Mouse (Mus musculus): ENCODE measurements around the gene Irgc1. TPM values are rescaled to one million over a fixed set of nuclear protein-coding genes. Genes with fewer than 3 reads are reported as not detected.

Irgc1 gene
- polyA plus RNA-seq, 2 experiments: not detected

DNA sequence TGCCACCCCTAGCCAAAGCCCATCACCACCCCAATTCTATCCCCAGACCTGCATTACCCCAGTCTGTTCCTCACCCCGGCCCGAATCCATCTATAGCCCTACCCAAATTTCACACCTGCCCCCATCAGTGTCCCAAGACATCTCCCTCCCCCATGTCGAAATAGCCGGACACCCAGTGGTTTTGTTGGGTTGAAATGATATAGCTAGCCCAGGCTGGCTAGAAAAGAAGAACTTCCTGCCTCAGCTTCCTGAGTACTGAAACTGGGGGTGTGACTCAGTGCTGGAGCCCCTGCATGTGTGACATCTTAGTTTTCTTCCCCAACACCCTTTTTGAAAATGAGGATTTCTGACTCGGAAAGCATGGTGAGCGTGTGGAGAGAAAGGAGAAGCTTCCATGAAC is 14.7 kb upstream of the Irgc1 start:
- no peak overlapping the region for H3K27ac ChIP-seq
- H3K36me3 ChIP-seq (replicated peaks; ENCODE audit: control insufficient read depth, insufficient read depth, low read depth): no peaks in the 10 kb centered on the region
- DNase-seq (ENCODE audit: low read depth in 3 of 3, low spot score in 3 of 3) (no peak), ATAC-seq (ENCODE audit: insufficient read depth) (no peak)
- H3K9ac ChIP-seq (replicated peaks): no peak overlapping the region
- no peak overlapping the region for H3K4me2 ChIP-seq (ENCODE audit: low read depth)
- 55% methylated on average over 6 of the region's 6 CpGs for WGBS (ENCODE audit: insufficient replicate concordance)
- TF ChIP-seq CTCF (IDR thresholded peaks at IDR 0.05; ENCODE audit: low read depth) (no peak), EP300 (IDR thresholded peaks at IDR 0.05; ENCODE audit: low read depth) (no peak)
- no peak overlapping the region for H3K4me3 ChIP-seq (ENCODE audit: insufficient read depth in 1 of 2, low read depth in 2 of 2, low read length in 2 of 2)
- H3K27me3 ChIP-seq (ENCODE audit: control insufficient read depth, insufficient read depth, low read length): no peaks in the 10 kb centered on the region
- no peaks in the 10 kb centered on the region; the same call in 1 of the 2 replicates for H3K9me3 ChIP-seq (ENCODE audit: control insufficient read depth, low read length)
- H3K4me1 ChIP-seq (replicated peaks; ENCODE audit: control insufficient read depth in 2 of 2, insufficient read depth in 2 of 2, low read length in 1 of 2): peaks cover 0 to under 1% of the 10 kb centered on the region in 2 experiments; a peak in 2 of 4 replicates

- Histone ChIP-seq H3K4me1 (replicated peaks; ENCODE audit: control insufficient read depth in 2 of 2, insufficient read depth in 2 of 2, low read length in 1 of 2) (peaks cover 0 to 4% of the 10 kb centered on the region in 2 experiments; a peak in 2 of 4 replicates), H3K9ac (replicated peaks) (no peak within 1 kb of the TSS), H3K27ac (no peak within 1 kb of the TSS), H3K9me3 (ENCODE audit: control insufficient read depth, low read length) (no peaks in the 10 kb centered on the region), H3K4me3 (ENCODE audit: insufficient read depth in 1 of 2, low read depth in 2 of 2, low read length in 2 of 2) (peak within 1 kb of the TSS; percentile 13 to 33; a peak in 3 of 4 replicates), H3K36me3 (replicated peaks; ENCODE audit: control insufficient read depth, insufficient read depth, low read depth) (no peaks in the 10 kb centered on the region), H3K4me2 (ENCODE audit: low read depth) (peak within 1 kb of the TSS; percentile 1), H3K27me3 (ENCODE audit: control insufficient read depth, insufficient read depth, low read length) (no peaks in the 10 kb centered on the region)
- ATAC-seq (ENCODE audit: insufficient read depth) (peak; percentile 48), DNase-seq (ENCODE audit: low read depth in 3 of 3, low spot score in 3 of 3) (no peak)
- 2% methylated on average over 27 of the region's 27 CpGs for WGBS (ENCODE audit: insufficient replicate concordance)
- TF ChIP-seq CTCF (IDR thresholded peaks at IDR 0.05; ENCODE audit: low read depth) (no peak), EP300 (IDR thresholded peaks at IDR 0.05; ENCODE audit: low read depth) (no peak)
Observed at GRCm38 (mm10) chr7:24462388-24463319, 10.6 kb upstream of the Irgc1 start, which contains the start of gene Plaur. TSS of gene Plaur (plus strand) at chr7:24462484.

GRCm38 (mm10) chr7:24461376-24462051 is 9.4 kb upstream of the Irgc1 start:
- Histone ChIP-seq H3K4me1 (replicated peaks; ENCODE audit: control insufficient read depth in 2 of 2, insufficient read depth in 2 of 2, low read length in 1 of 2) (peaks cover 0 to 4% of the 10 kb centered on the region in 2 experiments; a peak in 2 of 4 replicates), H3K4me2 (ENCODE audit: low read depth) (no peak overlapping the region), H3K27me3 (ENCODE audit: control insufficient read depth, insufficient read depth, low read length) (no peaks in the 10 kb centered on the region), H3K27ac (no peak overlapping the region), H3K9me3 (ENCODE audit: control insufficient read depth, low read length) (no peaks in the 10 kb centered on the region), H3K4me3 (ENCODE audit: insufficient read depth in 1 of 2, low read depth in 2 of 2, low read length in 2 of 2) (no peak overlapping the region), H3K36me3 (replicated peaks; ENCODE audit: control insufficient read depth, insufficient read depth, low read depth) (no peaks in the 10 kb centered on the region), H3K9ac (replicated peaks) (no peak overlapping the region)
- WGBS (ENCODE audit: insufficient replicate concordance): 20% methylated on average over 14 of the region's 14 CpGs
- no peak for TF ChIP-seq CTCF (IDR thresholded peaks at IDR 0.05; ENCODE audit: low read depth)
- no peak for TF ChIP-seq EP300 (IDR thresholded peaks at IDR 0.05; ENCODE audit: low read depth)
- ATAC-seq (ENCODE audit: insufficient read depth) (no peak), DNase-seq (ENCODE audit: low read depth in 3 of 3, low spot score in 3 of 3) (no peak)

DNA sequence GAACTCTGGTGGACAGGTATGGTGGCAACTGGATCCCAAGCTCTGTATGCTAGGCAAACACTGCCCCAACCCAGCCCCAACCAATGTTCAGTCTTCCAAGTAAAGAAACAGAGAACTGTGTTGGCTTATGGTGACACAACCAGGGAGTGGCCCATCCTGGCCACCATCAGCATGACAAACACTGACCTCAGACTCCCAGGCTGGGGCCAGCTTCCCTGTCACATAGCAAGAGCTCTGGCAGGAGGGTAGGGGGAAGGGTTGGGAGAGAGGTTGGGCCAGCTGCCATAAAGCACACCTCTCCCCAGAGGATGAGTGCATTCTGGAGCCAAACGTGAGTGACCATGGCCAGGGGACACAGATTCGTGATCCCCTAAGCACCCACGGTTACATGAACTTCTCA is 7.7 kb upstream of the Irgc1 start:
- ATAC-seq (ENCODE audit: insufficient read depth) (peak; percentile 28; the same call in 1 of the 2 replicates), DNase-seq (ENCODE audit: low read depth in 3 of 3, low spot score in 3 of 3) (no peak)
- Histone ChIP-seq H3K4me3 (ENCODE audit: insufficient read depth in 1 of 2, low read depth in 2 of 2, low read length in 2 of 2) (no peak overlapping the region), H3K36me3 (replicated peaks; ENCODE audit: control insufficient read depth, insufficient read depth, low read depth) (no peaks in the 10 kb centered on the region), H3K9me3 (ENCODE audit: control insufficient read depth, low read length) (no peaks in the 10 kb centered on the region), H3K9ac (replicated peaks) (no peak overlapping the region), H3K27me3 (ENCODE audit: control insufficient read depth, insufficient read depth, low read length) (no peaks in the 10 kb centered on the region), H3K4me2 (ENCODE audit: low read depth) (no peak overlapping the region), H3K4me1 (replicated peaks; ENCODE audit: control insufficient read depth in 2 of 2, insufficient read depth in 2 of 2, low read length in 1 of 2) (peaks cover 0 to 4% of the 10 kb centered on the region in 2 experiments; a peak in 2 of 4 replicates), H3K27ac (no peak overlapping the region)
- 47% methylated on average over 3 of the region's 3 CpGs for WGBS (ENCODE audit: insufficient replicate concordance)
- TF ChIP-seq EP300 (IDR thresholded peaks at IDR 0.05; ENCODE audit: low read depth) (no peak), CTCF (IDR thresholded peaks at IDR 0.05; ENCODE audit: low read depth) (no peak)

- TF ChIP-seq CTCF (IDR thresholded peaks at IDR 0.05; ENCODE audit: low read depth) (no peak), EP300 (IDR thresholded peaks at IDR 0.05; ENCODE audit: low read depth) (no peak)
- no peaks in the 10 kb centered on the region for H3K36me3 ChIP-seq (replicated peaks; ENCODE audit: control insufficient read depth, insufficient read depth, low read depth)
- no peak overlapping the region for H3K4me2 ChIP-seq (ENCODE audit: low read depth)
- H3K27me3 ChIP-seq (ENCODE audit: control insufficient read depth, insufficient read depth, low read length): no peaks in the 10 kb centered on the region
- peaks cover 0 to 4% of the 10 kb centered on the region in 2 experiments; a peak in 2 of 4 replicates for H3K4me1 ChIP-seq (replicated peaks; ENCODE audit: control insufficient read depth in 2 of 2, insufficient read depth in 2 of 2, low read length in 1 of 2)
- no peak overlapping the region for H3K27ac ChIP-seq
- ATAC-seq (ENCODE audit: insufficient read depth): no peak
- H3K9ac ChIP-seq (replicated peaks): no peak overlapping the region
- no peak overlapping the region for H3K4me3 ChIP-seq (ENCODE audit: insufficient read depth in 1 of 2, low read depth in 2 of 2, low read length in 2 of 2)
- DNase-seq (ENCODE audit: low read depth in 3 of 3, low spot score in 3 of 3): no peak
- WGBS (ENCODE audit: insufficient replicate concordance): 54% methylated on average over 5 of the region's 5 CpGs
- no peaks in the 10 kb centered on the region for H3K9me3 ChIP-seq (ENCODE audit: control insufficient read depth, low read length)
Observed at GRCm38 (mm10) chr7:24459440-24459839, 7.3 kb upstream of the Irgc1 start.

All from liver, embryonic 14.5 days (tissue).